Mouse (Mus musculus) spleen, adult 2 months (tissue): ENCODE data around the gene Vti1a. TPM values are rescaled to one million over a fixed set of nuclear protein-coding genes. Genes with fewer than 3 reads are reported as not detected.

Experiments used
- DNase-seq, 2 experiments: peaks; one replicate each; pipeline versions ENCODE4 v3.0.0 to v3.0.0-alpha.2; 2012 to 2021; ENCODE audit warnings: low spot score in 2 of 2, low read depth in 1 of 2
- H3K27ac ChIP-seq: fragments of 200-500 bp; 2 replicates; pipeline ENCODE4 v1.5.1; 2012; ENCODE audit warnings: low read length, inconsistent platforms; ENCODE audit not compliant: insufficient read depth
- H3K27me3 ChIP-seq: fragments of 200-500 bp; 2 replicates; pipeline ENCODE4 v1.6.1; 2012; ENCODE audit warnings: mild to moderate bottlenecking, moderate library complexity, low read length, inconsistent platforms; ENCODE audit not compliant: control insufficient read depth, insufficient read depth
- H3K36me3 ChIP-seq: fragments of 200-500 bp; 2 replicates; pipeline ENCODE4 v1.6.1; 2012; ENCODE audit warnings: mild to moderate bottlenecking, low read length, inconsistent platforms; ENCODE audit not compliant: control insufficient read depth, insufficient read depth
- H3K4me1 ChIP-seq: fragments of 200-500 bp; 2 replicates; pipeline ENCODE4 v1.6.1; 2011; ENCODE audit warnings: inconsistent platforms; ENCODE audit not compliant: control insufficient read depth, insufficient read depth, insufficient read length
- H3K4me3 ChIP-seq: fragments of 200-500 bp; 2 replicates; pipeline ENCODE4 v1.5.1; 2011; ENCODE audit warnings: mild to moderate bottlenecking, inconsistent platforms; ENCODE audit not compliant: insufficient read depth, insufficient read length; ENCODE audit errors: extremely low read depth
- CTCF ChIP-seq: fragments of 200-500 bp; IDR thresholded peaks from 2 replicates; pipeline ENCODE4 v1.5.1; 2011; ENCODE audit warnings: mild to moderate bottlenecking, inconsistent platforms; ENCODE audit not compliant: insufficient read depth, insufficient read length, insufficient replicate concordance; ENCODE audit errors: extremely low read depth
- POLR2A ChIP-seq: fragments of 200-500 bp; IDR thresholded peaks from 2 replicates; pipeline ENCODE4 v1.6.1; 2011; ENCODE audit warnings: low read depth, low read length, inconsistent platforms
- WGBS: fragments of 180-500 bp; shearing (Covaris S2); methylation state at CpG from one replicate; pipeline ENCODE4 v1.1.7; 2018; 5-methylcytosine and 5-hydroxymethylcytosine counted together
- polyA plus RNA-seq: library from polyadenylated mRNA; depleted of rRNA; stranded (reverse); fragments of >200 nt; gene quantifications from 2 replicates; pipeline ENCODE4 v1.2.3, GENCODE M21; 2012

The Vti1a gene
- polyA plus RNA-seq, 1 experiment: 7.0 TPM

DNA sequence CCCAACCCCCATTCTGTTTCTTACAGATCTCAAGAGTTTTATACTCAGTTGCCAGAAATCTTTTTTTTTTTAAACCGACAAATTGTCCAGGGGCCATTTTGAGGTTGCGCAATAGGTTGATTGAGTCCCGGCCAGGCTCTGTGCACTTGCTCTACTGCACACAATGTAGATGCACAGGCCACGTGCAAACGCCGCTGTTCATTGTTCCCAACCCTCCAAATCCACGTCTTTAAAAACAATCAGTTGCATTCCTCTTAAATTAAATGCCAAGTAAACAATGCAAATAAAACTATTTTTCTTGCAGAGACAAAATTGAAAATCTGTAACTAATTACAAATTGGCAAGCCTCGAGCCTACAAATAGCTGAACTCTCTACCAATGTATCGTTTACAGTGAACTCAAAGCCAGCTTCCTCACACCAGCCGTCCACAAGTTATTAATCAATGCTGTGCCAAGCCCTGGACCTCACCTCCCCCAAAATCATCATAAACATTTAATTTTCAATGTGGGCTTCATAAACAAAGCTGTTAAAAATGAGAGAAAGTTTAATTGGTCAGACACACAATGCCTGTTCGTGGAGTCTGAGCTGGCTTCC lies 244.1 kb downstream of the Vti1a start:
- no peak for DNase-seq
- no peak overlapping the region for H3K4me3 ChIP-seq
- 93% methylated on average over 11 of the region's 11 CpGs for WGBS
- H3K27ac ChIP-seq: no peak overlapping the region
- H3K27me3 ChIP-seq: no peaks in the 10 kb centered on the region
- no peak for TF ChIP-seq POLR2A
- no peak for TF ChIP-seq CTCF
- peaks cover 3% of the 10 kb centered on the region; the same call in 1 of the 2 replicates for H3K4me1 ChIP-seq
- H3K36me3 ChIP-seq: no peaks in the 10 kb centered on the region

DNA sequence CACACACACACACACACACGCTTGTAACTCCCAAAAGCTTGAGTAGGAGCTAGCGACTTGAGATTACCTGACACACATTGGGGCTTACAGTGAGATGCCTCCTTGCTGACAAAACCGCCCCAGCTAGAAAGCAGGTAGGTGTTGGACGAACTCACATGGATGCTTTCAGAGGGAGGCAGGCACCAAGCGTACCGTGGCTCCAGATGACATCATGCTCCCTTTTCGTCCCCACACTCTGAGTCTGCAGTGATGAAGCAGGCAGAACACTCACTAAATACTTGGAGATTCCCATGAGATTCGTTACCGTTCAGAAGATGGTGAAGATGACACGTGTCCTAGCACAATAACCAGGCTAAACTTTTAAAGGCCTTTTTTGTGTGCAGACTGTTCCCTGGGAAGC lies 245.4 kb downstream of the Vti1a start:
- 94% methylated on average over 10 of the region's 10 CpGs for WGBS
- Histone ChIP-seq H3K4me3 (no peak overlapping the region), H3K27me3 (no peaks in the 10 kb centered on the region), H3K4me1 (no peaks in the 10 kb centered on the region), H3K27ac (no peak overlapping the region), H3K36me3 (no peaks in the 10 kb centered on the region)
- no peak for DNase-seq
- no peak for TF ChIP-seq CTCF
- TF ChIP-seq POLR2A: no peak

DNA sequence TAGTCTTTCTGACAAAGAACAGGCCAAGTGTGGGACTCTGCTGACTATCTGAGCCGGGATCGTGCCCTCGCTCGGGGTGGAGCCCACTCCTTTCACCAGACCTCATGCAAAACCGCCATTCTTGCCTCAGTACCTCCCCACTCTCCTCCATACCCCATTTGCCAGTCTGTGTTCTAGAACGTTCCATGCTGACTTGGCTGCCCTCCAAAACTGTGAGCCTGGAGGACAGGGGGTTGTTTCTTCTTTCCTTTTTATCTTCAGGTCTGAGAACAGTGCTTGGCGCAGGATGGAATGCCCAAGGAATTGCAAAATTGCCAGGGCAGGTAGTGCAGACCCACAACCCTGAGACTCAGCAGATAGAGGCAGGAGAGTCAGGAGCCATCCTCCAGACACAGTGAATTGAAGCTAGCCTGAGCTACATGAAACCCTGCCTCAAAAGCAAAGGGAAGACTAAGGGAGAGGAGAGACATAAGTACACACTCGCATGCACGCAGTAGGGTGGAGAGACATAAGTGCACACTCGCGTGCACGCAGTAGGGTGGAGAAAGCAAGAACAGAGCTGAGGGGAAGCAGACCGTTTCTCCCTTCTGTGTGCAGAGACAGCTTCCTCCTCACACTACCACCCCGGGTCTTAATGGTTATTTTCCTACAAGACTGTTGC lies 246.5 kb downstream of the Vti1a start:
- H3K4me3 ChIP-seq: no peak overlapping the region
- H3K4me1 ChIP-seq: no peaks in the 10 kb centered on the region
- H3K27ac ChIP-seq: no peak overlapping the region
- no peak for DNase-seq
- TF ChIP-seq POLR2A: no peak
- TF ChIP-seq CTCF: no peak
- H3K36me3 ChIP-seq: no peaks in the 10 kb centered on the region
- H3K27me3 ChIP-seq: no peaks in the 10 kb centered on the region
- WGBS: 82% methylated on average over 14 of the region's 14 CpGs

GRCm38 (mm10) chr19:55563148-55563651 lies 247.1 kb downstream of the Vti1a start:
- TF ChIP-seq CTCF: no peak
- no peak for TF ChIP-seq POLR2A
- Histone ChIP-seq H3K27ac (no peak overlapping the region), H3K4me3 (no peak overlapping the region), H3K4me1 (no peaks in the 10 kb centered on the region), H3K36me3 (no peaks in the 10 kb centered on the region), H3K27me3 (no peaks in the 10 kb centered on the region)
- WGBS: 83% methylated on average over 15 of the region's 15 CpGs
- no peak for DNase-seq

- H3K27me3 ChIP-seq: no peaks in the 10 kb centered on the region
- H3K27ac ChIP-seq: no peak overlapping the region
- WGBS: 88% methylated on average over 13 of the region's 13 CpGs
- H3K36me3 ChIP-seq: no peaks in the 10 kb centered on the region
- TF ChIP-seq POLR2A (no peak), CTCF (no peak)
- DNase-seq: no peak
- no peaks in the 10 kb centered on the region for H3K4me1 ChIP-seq
- no peak overlapping the region for H3K4me3 ChIP-seq
Observed at GRCm38 (mm10) chr19:55564104-55564938, 248.2 kb downstream of the Vti1a start.

DNA sequence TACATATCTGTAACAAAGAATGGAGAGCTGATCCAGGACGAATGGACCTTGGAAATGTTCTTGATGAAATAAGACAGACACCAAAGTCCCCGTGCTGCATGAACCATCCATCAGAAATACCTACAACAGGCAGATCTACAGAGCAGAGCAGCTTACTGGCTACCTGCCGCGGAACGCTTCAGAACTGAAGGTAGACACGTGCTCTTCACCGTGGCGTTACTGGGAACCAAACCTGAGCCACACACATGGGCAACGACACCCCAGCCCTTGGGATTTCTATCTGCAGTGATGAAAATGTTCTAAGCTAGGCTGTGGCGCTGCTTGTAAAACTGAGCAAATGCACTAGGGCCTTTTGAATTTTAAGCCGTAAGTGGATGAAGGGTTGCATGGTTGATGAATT lies 249.0 kb downstream of the Vti1a start:
- Histone ChIP-seq H3K36me3 (no peaks in the 10 kb centered on the region), H3K27ac (no peak overlapping the region), H3K27me3 (no peaks in the 10 kb centered on the region), H3K4me3 (no peak overlapping the region), H3K4me1 (no peaks in the 10 kb centered on the region)
- DNase-seq: no peak
- TF ChIP-seq POLR2A (no peak), CTCF (no peak)
- 93% methylated on average over 11 of the region's 11 CpGs for WGBS
